Mouse (Mus musculus): ENCODE data around the gene Dynll1. TPM values are rescaled to one million over a fixed set of nuclear protein-coding genes. Genes with fewer than 3 reads are reported as not detected.

Gene Dynll1
- total and polyA plus RNA-seq, 3 experiments: 561 to 740 (median 736) TPM

GRCm38 (mm10) chr5:115300792-115301614 lies at the start of gene Dynll1 (continued):
- peak; percentile 93 for TF ChIP-seq NELFE (IDR thresholded peaks at IDR 0.05; ENCODE audit: low read depth, low read length)
- TF ChIP-seq GATA1 (IDR thresholded peaks at IDR 0.05; ENCODE audit: low read depth, low read length): no peak
- TF ChIP-seq CHD2 (IDR thresholded peaks at IDR 0.05; ENCODE audit: low read length): no peak
- TF ChIP-seq RCOR1 (IDR thresholded peaks at IDR 0.05; ENCODE audit: low read depth, low read length): peak; percentile 99
- no peak for TF ChIP-seq ZKSCAN1 (IDR thresholded peaks at IDR 0.05; ENCODE audit: low read depth, low read length)

- H3K9me3 ChIP-seq (replicated peaks; ENCODE audit: insufficient read depth, low read length): no peaks in the 10 kb centered on the region
- H3K27ac ChIP-seq (ENCODE audit: control insufficient read depth, low read depth, low read length): peak overlapping the region; percentile 83
- peaks cover 4 to 8% of the 10 kb centered on the region in 2 experiments; a peak in 3 of 4 replicates for H3K4me1 ChIP-seq (ENCODE audit: control insufficient read depth in 1 of 2, insufficient read depth in 2 of 2, low read length in 2 of 2)
- TF ChIP-seq GATA1 (IDR thresholded peaks at IDR 0.05; ENCODE audit: low read depth, low read length) (peak; percentile 64; the same call in 1 of the 2 replicates), TBP (IDR thresholded peaks at IDR 0.05; ENCODE audit: low read depth, low read length) (no peak), CTCF (IDR thresholded peaks at IDR 0.05 in 2 of 3, conservative IDR thresholded peaks at IDR 0.05 in 1 of 3; ENCODE audit: control insufficient read depth in 1 of 3, insufficient read depth in 1 of 3, low read depth in 2 of 3, low read length in 3 of 3, poor library complexity in 1 of 3, severe bottlenecking in 1 of 3) (no peak), MYB (IDR thresholded peaks at IDR 0.05; ENCODE audit: low read depth, low read length) (0 out of 2 replicates have a peak, but pooled peaks have one; percentile 23), CHD1 (IDR thresholded peaks at IDR 0.05; ENCODE audit: low read depth, low read length) (no peak), SIN3A (IDR thresholded peaks at IDR 0.05; ENCODE audit: low read length) (peak; percentile 83; the same call in 1 of the 2 replicates), SMC3 (IDR thresholded peaks at IDR 0.05; ENCODE audit: low read depth, low read length) (0 out of 2 replicates have a peak, but pooled peaks have one; percentile 9), MYC (IDR thresholded peaks at IDR 0.05; ENCODE audit: low read depth, low read length) (peak; percentile 6; the same call in 1 of the 2 replicates), EP300 (IDR thresholded peaks at IDR 0.05; ENCODE audit: low read depth in 1 of 2, low read length in 2 of 2) (peak in 1 of 2 experiments; percentile 41; a peak in 1 of 4 replicates)
- H3K4me3 ChIP-seq (ENCODE audit: control insufficient read depth in 1 of 2, insufficient read depth in 1 of 2, low read depth in 2 of 2, low read length in 2 of 2): peak overlapping the region; percentile 64 to 69
- H3K9ac ChIP-seq (ENCODE audit: control insufficient read depth, low read depth, low read length, poor library complexity, severe bottlenecking): peak overlapping the region; percentile 65
- no peaks in the 10 kb centered on the region for H3K27me3 ChIP-seq (ENCODE audit: control insufficient read depth in 1 of 2, insufficient read depth in 2 of 2, low read length in 2 of 2)
- peaks cover 1 to 9% of the 10 kb centered on the region in 2 experiments for H3K36me3 ChIP-seq (ENCODE audit: control insufficient read depth in 1 of 2, insufficient read depth in 2 of 2, low read length in 2 of 2)
- peaks cover 40% of the 10 kb centered on the region for H3K79me2 ChIP-seq (ENCODE audit: control insufficient read depth, insufficient read depth, low read length, poor library complexity)
- DNase-seq (ENCODE audit: low read depth, low spot score): no peak
Observed at GRCm38 (mm10) chr5:115349225-115349555, 48.4 kb upstream of the Dynll1 start.

DNA sequence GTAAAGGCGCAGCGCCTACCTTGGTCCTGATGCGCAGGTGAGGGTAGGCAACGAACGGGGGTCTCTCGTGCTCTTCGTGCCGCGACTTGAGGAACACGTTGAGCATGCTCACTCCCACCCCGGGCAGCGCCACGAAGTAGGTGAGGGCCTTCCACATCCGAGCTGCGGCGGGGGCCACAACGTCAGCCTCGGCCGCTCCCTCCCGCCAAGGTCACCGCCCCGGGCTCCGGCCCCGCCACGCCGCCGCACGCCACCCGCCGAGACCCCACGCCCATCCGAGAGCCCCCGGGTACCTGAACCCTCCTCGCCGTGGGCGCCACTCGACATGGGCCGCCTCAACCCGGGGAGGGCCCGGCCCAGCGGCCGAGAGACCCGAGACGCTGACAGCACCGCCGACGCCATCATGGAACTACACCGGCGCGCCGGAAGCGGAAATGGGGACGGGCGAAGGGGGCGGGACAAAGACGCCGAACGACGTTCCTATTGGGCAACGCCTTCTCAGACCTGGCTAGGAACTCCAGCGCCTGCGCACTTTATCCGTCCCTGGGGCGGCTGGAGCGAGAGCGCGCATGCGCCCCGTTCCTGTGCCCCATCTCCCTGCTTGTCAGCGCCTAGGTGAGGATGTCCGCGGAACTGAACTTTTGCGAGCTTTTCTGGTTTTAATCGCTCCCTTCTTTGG lies 47.9 kb upstream of the Dynll1 start, which contains the start of gene Cox6a1:
Gene Cox6a1, minus strand, starts transcription at position 436 of the 679 bp plus-strand sequence.
- Histone ChIP-seq H3K4me1 (ENCODE audit: control insufficient read depth in 1 of 2, insufficient read depth in 2 of 2, low read length in 2 of 2) (peaks cover 4 to 8% of the 10 kb centered on the region in 2 experiments; a peak in 3 of 4 replicates), H3K4me3 (ENCODE audit: control insufficient read depth in 1 of 2, insufficient read depth in 1 of 2, low read depth in 2 of 2, low read length in 2 of 2) (peak within 1 kb of the TSS; percentile 69 to 93), H3K36me3 (ENCODE audit: control insufficient read depth in 1 of 2, insufficient read depth in 2 of 2, low read length in 2 of 2) (peaks cover 4 to 9% of the 10 kb centered on the region in 2 experiments), H3K9ac (ENCODE audit: control insufficient read depth, low read depth, low read length, poor library complexity, severe bottlenecking) (peak within 1 kb of the TSS; percentile 89), H3K27ac (ENCODE audit: control insufficient read depth, low read depth, low read length) (peak within 1 kb of the TSS; percentile 83), H3K9me3 (replicated peaks; ENCODE audit: insufficient read depth, low read length) (no peaks in the 10 kb centered on the region), H3K27me3 (ENCODE audit: control insufficient read depth in 1 of 2, insufficient read depth in 2 of 2, low read length in 2 of 2) (no peaks in the 10 kb centered on the region), H3K79me2 (ENCODE audit: control insufficient read depth, insufficient read depth, low read length, poor library complexity) (peaks cover 43% of the 10 kb centered on the region)
- DNase-seq (ENCODE audit: low read depth, low spot score): peak; percentile 99
- TF ChIP-seq ETS1 (IDR thresholded peaks at IDR 0.05; ENCODE audit: low read depth, low read length) (0 out of 2 replicates have a peak, but pooled peaks have one; percentile 1), USF1 (IDR thresholded peaks at IDR 0.05; ENCODE audit: low read depth, low read length) (no peak), E2F4 (IDR thresholded peaks at IDR 0.05; ENCODE audit: borderline replicate concordance, low read depth, low read length) (no peak), MYB (IDR thresholded peaks at IDR 0.05; ENCODE audit: low read depth, low read length) (no peak), RCOR1 (IDR thresholded peaks at IDR 0.05; ENCODE audit: low read depth, low read length) (no peak), ZMIZ1 (IDR thresholded peaks at IDR 0.05; ENCODE audit: low read depth, low read length) (peak; percentile 84), POLR2A (IDR thresholded peaks at IDR 0.05; ENCODE audit: control insufficient read depth in 1 of 2, insufficient read depth in 1 of 2, low read depth in 1 of 2, low read length in 2 of 2, poor library complexity in 1 of 2) (peak in 1 of 2 experiments; percentile 95; a peak in 2 of 4 replicates), POLR2AphosphoS2 (IDR thresholded peaks at IDR 0.05; ENCODE audit: low read length) (peak; percentile 79; the same call in 1 of the 2 replicates), EP300 (IDR thresholded peaks at IDR 0.05; ENCODE audit: low read depth in 1 of 2, low read length in 2 of 2) (no peak), ELF1 (IDR thresholded peaks at IDR 0.05; ENCODE audit: low read depth, low read length) (peak; percentile 77), BHLHE40 (IDR thresholded peaks at IDR 0.05; ENCODE audit: borderline replicate concordance, low read depth, low read length) (no peak), TCF12 (IDR thresholded peaks at IDR 0.05; ENCODE audit: low read depth, low read length) (peak; percentile 51; the same call in 1 of the 2 replicates), HCFC1 (IDR thresholded peaks at IDR 0.05; ENCODE audit: low read depth, low read length) (peak; percentile 91), TBP (IDR thresholded peaks at IDR 0.05; ENCODE audit: low read depth, low read length) (peak; percentile 60; the same call in 1 of the 2 replicates), MXI1 (IDR thresholded peaks at IDR 0.05; ENCODE audit: low read depth, low read length) (peak; percentile 52; the same call in 1 of the 2 replicates), KAT2A (conservative IDR thresholded peaks at IDR 0.05; ENCODE audit: low read depth, low read length) (peak; percentile 76; the same call in 1 of the 2 replicates), MYC (IDR thresholded peaks at IDR 0.05; ENCODE audit: low read depth, low read length) (peak; percentile 83; the same call in 1 of the 2 replicates), ZNF384 (IDR thresholded peaks at IDR 0.05; ENCODE audit: low read depth, low read length) (no peak)

All from MEL (cell line).